Mouse (Mus musculus): ENCODE results near the gene Taf11. TPM values are rescaled to one million over a fixed set of nuclear protein-coding genes. Genes with fewer than 3 reads are reported as not detected.

The Taf11 gene
- 10 to 100 TPM; 34.6 to 37.4 TPM for total RNA-seq (2021)

GRCm38 (mm10) chr17:27909622-27910500, at the start of gene Taf11:
TSS of gene Taf11 (minus strand) at chr17:27909844.
- DNase-seq: peak; percentile 76 to 78

GRCm38 (mm10) chr17:27957649-27958048, 48.0 kb upstream of the Taf11 start:
- no peak for DNase-seq

- DNase-seq: no peak
These were observed 45.2 kb upstream of the Taf11 start for GRCm38 (mm10) chr17:27954629-27955402.

- no peak for DNase-seq
These were observed 43.5 kb upstream of the Taf11 start for GRCm38 (mm10) chr17:27953136-27953535.

GRCm38 (mm10) chr17:27947155-27947554, 37.5 kb upstream of the Taf11 start:
- DNase-seq: no peak

- no peak for DNase-seq
These were observed 36.7 kb upstream of the Taf11 start for GRCm38 (mm10) chr17:27946371-27946770.

- peak in 1 of 2 experiments; percentile 22 for DNase-seq
These were observed 36.0 kb upstream of the Taf11 start for GRCm38 (mm10) chr17:27945546-27946216.

- no peak for DNase-seq
These were observed 32.5 kb upstream of the Taf11 start for GRCm38 (mm10) chr17:27942131-27942530.

- no peak for DNase-seq
These were observed 32.1 kb upstream of the Taf11 start for GRCm38 (mm10) chr17:27941698-27942097.

GRCm38 (mm10) chr17:27941178-27941577, 31.5 kb upstream of the Taf11 start:
- no peak for DNase-seq

- DNase-seq: no peak
These were observed 30.7 kb upstream of the Taf11 start for GRCm38 (mm10) chr17:27940352-27940751.

GRCm38 (mm10) chr17:27939028-27939427, 29.4 kb upstream of the Taf11 start:
- no peak for DNase-seq

- DNase-seq: peak; percentile 9 to 16
These were observed 28.6 kb upstream of the Taf11 start for GRCm38 (mm10) chr17:27938121-27938754.

GRCm38 (mm10) chr17:27937054-27937615, 27.5 kb upstream of the Taf11 start:
- DNase-seq: no peak

GRCm38 (mm10) chr17:27935091-27935490, 25.4 kb upstream of the Taf11 start:
- no peak for DNase-seq

- no peak for DNase-seq
These were observed 24.7 kb upstream of the Taf11 start for GRCm38 (mm10) chr17:27934136-27934910.

- no peak for DNase-seq
These were observed 22.2 kb upstream of the Taf11 start for GRCm38 (mm10) chr17:27931826-27932225.

- DNase-seq: no peak
These were observed 20.6 kb upstream of the Taf11 start for GRCm38 (mm10) chr17:27930291-27930690.

- DNase-seq: no peak
These were observed 15.9 kb upstream of the Taf11 start for GRCm38 (mm10) chr17:27925504-27925903.

GRCm38 (mm10) chr17:27925054-27925453, 15.4 kb upstream of the Taf11 start:
- no peak for DNase-seq

- no peak for DNase-seq
These were observed 12.6 kb upstream of the Taf11 start for GRCm38 (mm10) chr17:27922174-27922712.

Data from layer of hippocampus, postnatal 36 days (tissue).